Mouse (Mus musculus) liver, postnatal 0 days (tissue): ENCODE results near the gene Rps15.

Experiments used
- CTCF ChIP-seq: sonication (generic); IDR thresholded peaks from 2 replicates; pipeline ENCODE4 v1.5.1; 2016; ENCODE audit warnings: antibody characterized with exemption, low read depth
- EP300 ChIP-seq: IDR thresholded peaks from 2 replicates; pipeline ENCODE4 v1.6.1; 2016; ENCODE audit warnings: antibody characterized with exemption, low read depth, mild to moderate bottlenecking

DNA sequence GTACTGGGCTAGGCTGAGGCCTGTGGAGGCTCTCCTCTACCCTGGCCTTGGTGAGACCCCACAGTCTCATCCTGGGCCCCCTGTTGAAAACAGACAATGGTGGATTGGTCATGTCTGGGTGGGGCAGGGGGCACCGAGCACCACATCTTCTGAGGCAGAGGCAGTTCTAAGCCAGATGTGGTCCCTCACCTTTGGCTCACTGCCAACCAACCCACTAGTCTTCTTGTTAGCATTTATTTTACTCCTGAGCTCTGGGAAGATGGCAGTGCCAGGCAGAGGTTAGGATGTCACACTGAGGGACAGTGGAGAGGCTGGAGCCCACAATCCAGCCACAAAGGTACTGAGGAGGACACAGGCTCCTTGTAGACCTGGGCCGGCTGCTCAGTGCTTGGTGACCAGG lies 34.3 kb upstream of the Rps15 start:
- TF ChIP-seq CTCF = no peak
- TF ChIP-seq EP300 = no peak
